Comparison of ENCODE assay signal across 10 mouse cellular contexts in genomic region chr16:33999388-33999787, GRCm38 (mm10). TPM values are rescaled to one million over a fixed set of nuclear protein-coding genes. Genes with fewer than 3 reads are reported as not detected.
DNase-seq lines count a peak whose midpoint lies in the region; ATAC-seq lines count a peak whose summit lies in the region.
"Had no signal": no experiment of that assay in that cellular context is flagged by ENCODE, and none has a peak within 500 bp of the region (broad histone marks: within the 10 kb centered on the region; RNA-seq: fewer than 3 reads in every experiment).

No protein-coding gene starts in this region.

- ATAC-seq in hindbrain, embryonic 11.5 days (ENCODE audit: low FRiP score), result no peak
- no peak for ATAC-seq in hindbrain, embryonic 13.5 days (ENCODE audit: low FRiP score)
- no peak for ATAC-seq in neural tube, embryonic 11.5 days (ENCODE audit: insufficient read depth, low FRiP score, low TSS enrichment)

- 20% methylated on average over 3 of the region's 3 CpGs for WGBS in hindbrain, embryonic 11.5 days
- WGBS in hindbrain, embryonic 13.5 days, result 36% methylated on average over 3 of the region's 3 CpGs
- WGBS in neural tube, embryonic 11.5 days, result 43% methylated on average over 3 of the region's 3 CpGs

- peak; percentile 65 for DNase-seq in hindbrain, embryonic 11.5 days (ENCODE audit: low spot score)
- DNase-seq in B cell, adult 2 months, result peak; percentile 49 to 52
- peak; percentile 74 for DNase-seq in ZHBTc4 (ENCODE audit: low read depth, low spot score)
- DNase-seq in embryo, embryonic 11.5 days (ENCODE audit: low read depth, low spot score), result peak; percentile 27
- DNase-seq in kidney, postnatal 36 days, result peak; percentile 61 to 79
- DNase-seq in neural tube, embryonic 11.5 days (ENCODE audit: low spot score), result peak; percentile 45
- DNase-seq in spleen, postnatal 4 days (ENCODE audit: low spot score in 2 of 2), result no peak

- H3K9ac ChIP-seq in hindbrain, embryonic 11.5 days (ENCODE audit: low read depth, low read length), result no peak overlapping the region
- no peak overlapping the region for H3K9ac ChIP-seq in hindbrain, embryonic 13.5 days
- H3K9ac ChIP-seq in neural tube, embryonic 11.5 days (ENCODE audit: low read length), result no peak overlapping the region
- H3K9ac ChIP-seq: embryonic facial prominence, embryonic 15.5 days; limb, embryonic 13.5 days had no signal

- no peak overlapping the region for H3K4me3 ChIP-seq in hindbrain, embryonic 11.5 days (ENCODE audit: low read depth, low read length)
- no peak overlapping the region for H3K4me3 ChIP-seq in hindbrain, embryonic 13.5 days
- no peak overlapping the region for H3K4me3 ChIP-seq in neural tube, embryonic 11.5 days (ENCODE audit: low read depth, low read length)
- H3K4me3 ChIP-seq: embryonic facial prominence, embryonic 15.5 days; limb, embryonic 13.5 days had no signal

- H3K4me2 ChIP-seq in hindbrain, embryonic 11.5 days (replicated peaks; ENCODE audit: low read depth, low read length), result no peak overlapping the region
- H3K4me2 ChIP-seq in hindbrain, embryonic 13.5 days, result no peak overlapping the region
- no peak overlapping the region for H3K4me2 ChIP-seq in neural tube, embryonic 11.5 days (ENCODE audit: low read depth)
- H3K4me2 ChIP-seq: embryonic facial prominence, embryonic 15.5 days; limb, embryonic 13.5 days had no signal

- no peak overlapping the region for H3K27ac ChIP-seq in hindbrain, embryonic 11.5 days (ENCODE audit: low read depth, low read length)
- H3K27ac ChIP-seq in hindbrain, embryonic 13.5 days, result no peak overlapping the region
- H3K27ac ChIP-seq in neural tube, embryonic 11.5 days (ENCODE audit: low read depth, low read length), result no peak overlapping the region
- H3K27ac ChIP-seq: embryonic facial prominence, embryonic 15.5 days; limb, embryonic 13.5 days had no signal

- no peaks in the 10 kb centered on the region for H3K4me1 ChIP-seq in hindbrain, embryonic 11.5 days (replicated peaks; ENCODE audit: control insufficient read depth, insufficient read depth, low read length)
- peaks cover 14% of the 10 kb centered on the region for H3K4me1 ChIP-seq in hindbrain, embryonic 13.5 days (replicated peaks)
- no peaks in the 10 kb centered on the region for H3K4me1 ChIP-seq in neural tube, embryonic 11.5 days (ENCODE audit: control insufficient read depth, insufficient read depth, low read length)

- H3K9me3 ChIP-seq in hindbrain, embryonic 11.5 days (ENCODE audit: control insufficient read depth, low read length), result no peaks in the 10 kb centered on the region
- no peaks in the 10 kb centered on the region for H3K9me3 ChIP-seq in hindbrain, embryonic 13.5 days
- no peaks in the 10 kb centered on the region for H3K9me3 ChIP-seq in neural tube, embryonic 11.5 days (ENCODE audit: control insufficient read depth, low read length)
- H3K9me3 ChIP-seq: embryonic facial prominence, embryonic 15.5 days; limb, embryonic 13.5 days had no signal

- no peaks in the 10 kb centered on the region for H3K36me3 ChIP-seq in hindbrain, embryonic 11.5 days (ENCODE audit: control insufficient read depth, insufficient read depth, low read length)
- no peaks in the 10 kb centered on the region for H3K36me3 ChIP-seq in hindbrain, embryonic 13.5 days
- H3K36me3 ChIP-seq in neural tube, embryonic 11.5 days (ENCODE audit: control insufficient read depth, insufficient read depth, low read length), result no peaks in the 10 kb centered on the region
- H3K36me3 ChIP-seq: embryonic facial prominence, embryonic 15.5 days; limb, embryonic 13.5 days had no signal

- no peaks in the 10 kb centered on the region for H3K27me3 ChIP-seq in hindbrain, embryonic 11.5 days (ENCODE audit: control insufficient read depth, insufficient read depth, low read length)
- no peaks in the 10 kb centered on the region for H3K27me3 ChIP-seq in hindbrain, embryonic 13.5 days
- no peaks in the 10 kb centered on the region for H3K27me3 ChIP-seq in neural tube, embryonic 11.5 days (ENCODE audit: control insufficient read depth, insufficient read depth, low read length)
- H3K27me3 ChIP-seq: embryonic facial prominence, embryonic 15.5 days; limb, embryonic 13.5 days had no signal

RNA-seq across cellular contexts. Expression of gene Umps, which starts 32.5 kb away (rescaled TPM):
- 55.5 and 62.6 TPM in 2 replicates for polyA plus RNA-seq in hindbrain, embryonic 11.5 days (2014; fragmentation: Nextera tagmentation; extraction: Ambion mirVana)
- polyA plus RNA-seq in hindbrain, embryonic 13.5 days (2015; fragmentation: Nextera tagmentation; extraction: Ambion mirVana), result 22.0 and 24.1 TPM in 2 replicates
- polyA plus RNA-seq in neural tube, embryonic 11.5 days (2014; fragmentation: Nextera tagmentation; extraction: Ambion mirVana), result 65.7 and 66.5 TPM in 2 replicates

Comparison
In these comparisons a context has a peak if more than half of its experiments do, and no peak if none do; other contexts are left out.
1. DNase-seq: peak in hindbrain, embryonic 11.5 days (single experiment), B cell, adult 2 months (2 of 2), ZHBTc4 (single experiment), embryo, embryonic 11.5 days (single experiment), kidney, postnatal 36 days (2 of 2) and neural tube, embryonic 11.5 days (single experiment); none in spleen, postnatal 4 days (0 of 2).